Mouse (Mus musculus) ZHBTc4 (cell line): ENCODE measurements at regions not wholly inside any gene's neighbourhood (a gene's known extent, or its start where the extent isn't known, plus 50 kb on each side); places are given as distances from the start of the nearest gene placed in this dataset.

ENCODE experiments used
- DNase-seq: peaks from one replicate; pipeline ENCODE4 v3.0.0-alpha.2; 2011; ENCODE audit warnings: low read depth, low spot score

GRCm38 (mm10) chr2:39835370-39835769 is 609.1 kb upstream of the Ppp6c start:
- no peak for DNase-seq

- no peak for DNase-seq
These were observed 597.6 kb upstream of the Ppp6c start for GRCm38 (mm10) chr2:39823851-39824250.

GRCm38 (mm10) chr2:39806681-39807080 is 580.4 kb upstream of the Ppp6c start:
- DNase-seq: peak; percentile 43
